Mouse (Mus musculus) hindbrain, embryonic 14.5 days (tissue): Measurements from ENCODE around the gene Rbbp5. TPM values are rescaled to one million over a fixed set of nuclear protein-coding genes. Genes with fewer than 3 reads are reported as not detected.

Source experiments
- ATAC-seq: fragments of 200-750 bp; cut with Nextera tagmentation; 2 replicates; pipeline ENCODE4 v1.8.0; 2017; ENCODE audit warnings: moderate number of reproducible peaks, mild to moderate bottlenecking, moderate TSS enrichment, moderate library complexity; ENCODE audit not compliant: low FRiP score
- DNase-seq: peaks from one replicate; pipeline ENCODE4 v3.0.0-alpha.2; 2015; ENCODE audit warnings: low spot score
- H3K27ac ChIP-seq: fragments of 300-500 bp; sonication (generic); 2 replicates; pipeline ENCODE4 v1.5.1; 2014; ENCODE audit warnings: mild to moderate bottlenecking, moderate library complexity
- H3K27me3 ChIP-seq: fragments of 300-500 bp; sonication (generic); 2 replicates; pipeline ENCODE4 v1.6.1; 2014; ENCODE audit warnings: mild to moderate bottlenecking, low read length, mixed read lengths; ENCODE audit not compliant: control insufficient read depth, insufficient read depth
- H3K36me3 ChIP-seq: fragments of 300-500 bp; sonication (generic); replicated peaks from 2 replicates; pipeline ENCODE4 v1.6.1; 2014; ENCODE audit not compliant: control insufficient read depth, insufficient read depth
- H3K4me1 ChIP-seq: fragments of 300-500 bp; sonication (generic); replicated peaks from 2 replicates; pipeline ENCODE4 v1.6.1; 2014; ENCODE audit warnings: antibody characterized with exemption, low read length, mixed read lengths; ENCODE audit not compliant: control insufficient read depth, insufficient read depth
- H3K4me2 ChIP-seq: fragments of 300-500 bp; sonication (generic); replicated peaks from 2 replicates; pipeline ENCODE4 v1.6.1; 2014; ENCODE audit warnings: mild to moderate bottlenecking, moderate library complexity
- H3K4me3 ChIP-seq: fragments of 300-500 bp; sonication (generic); replicated peaks from 2 replicates; pipeline ENCODE4 v1.5.1; 2014; ENCODE audit warnings: mild to moderate bottlenecking, low read length
- H3K9ac ChIP-seq: fragments of 300-500 bp; sonication (generic); 2 replicates; pipeline ENCODE4 v1.6.1; 2014
- H3K9me3 ChIP-seq: fragments of 300-500 bp; sonication (generic); 2 replicates; pipeline ENCODE4 v1.6.1; 2016; ENCODE audit warnings: low read length; ENCODE audit not compliant: control insufficient read depth
- WGBS: fragments of 180-500 bp; shearing (Covaris S2); extraction: QIAGEN DNeasy Blood & Tissue Kit; methylation state at CpG from one replicate; pipeline ENCODE4 v1.1.7; 2014; 5-methylcytosine and 5-hydroxymethylcytosine counted together
- polyA plus RNA-seq: library from polyadenylated mRNA; unstranded; fragments of >200 nt; fragmentation: Nextera tagmentation; extraction: Ambion mirVana; gene quantifications from 2 replicates; pipeline ENCODE4 v1.2.1, GENCODE M21; 2014

The Rbbp5 gene
- polyA plus RNA-seq, 1 experiment from 2014 or later: 40.9 TPM

GRCm38 (mm10) chr1:132479438-132479837 is 2.3 kb downstream of the Rbbp5 start:
- 87% methylated on average over 1 of the region's 1 CpGs for WGBS
- H3K36me3 ChIP-seq: no peaks in the 10 kb centered on the region; the same call in 1 of the 2 replicates
- no peak overlapping the region for H3K4me3 ChIP-seq
- no peaks in the 10 kb centered on the region for H3K27me3 ChIP-seq
- no peak for ATAC-seq
- no peak for DNase-seq
- no peak overlapping the region for H3K4me2 ChIP-seq
- peaks cover 21% of the 10 kb centered on the region for H3K4me1 ChIP-seq
- H3K9ac ChIP-seq: no peak overlapping the region
- H3K27ac ChIP-seq: no peak overlapping the region
- H3K9me3 ChIP-seq: no peaks in the 10 kb centered on the region

- peaks cover 11% of the 10 kb centered on the region for H3K4me1 ChIP-seq
- whole genome bisulfite sequencing: 100% methylated on average over 2 of the region's 2 CpGs
- no peaks in the 10 kb centered on the region for H3K9me3 ChIP-seq
- no peak overlapping the region for H3K4me2 ChIP-seq
- no peak overlapping the region for H3K27ac ChIP-seq
- H3K36me3 ChIP-seq: peaks cover 17% of the 10 kb centered on the region
- ATAC-seq: no peak
- no peaks in the 10 kb centered on the region for H3K27me3 ChIP-seq
- H3K9ac ChIP-seq: no peak overlapping the region
- H3K4me3 ChIP-seq: no peak overlapping the region
- no peak for DNase-seq
Observed at GRCm38 (mm10) chr1:132481619-132482018, 4.5 kb downstream of the Rbbp5 start.

GRCm38 (mm10) chr1:132483234-132483633 is 6.1 kb downstream of the Rbbp5 start:
- DNase-seq (no peak), ATAC-seq (no peak)
- Histone ChIP-seq H3K36me3 (peaks cover 31% of the 10 kb centered on the region), H3K27ac (no peak overlapping the region), H3K9ac (no peak overlapping the region), H3K9me3 (no peaks in the 10 kb centered on the region), H3K4me1 (peaks cover 6% of the 10 kb centered on the region), H3K27me3 (no peaks in the 10 kb centered on the region), H3K4me3 (no peak overlapping the region), H3K4me2 (no peak overlapping the region)
- 94% methylated on average over 3 of the region's 3 CpGs for WGBS

GRCm38 (mm10) chr1:132483759-132484158 is 6.6 kb downstream of the Rbbp5 start:
- H3K27ac ChIP-seq: no peak overlapping the region
- ATAC-seq (no peak), DNase-seq (no peak)
- peaks cover 34% of the 10 kb centered on the region for H3K36me3 ChIP-seq
- peaks cover 3% of the 10 kb centered on the region; the same call in 1 of the 2 replicates for H3K4me1 ChIP-seq
- no peaks in the 10 kb centered on the region for H3K9me3 ChIP-seq
- 88% methylated on average over 6 of the region's 6 CpGs for WGBS
- no peak overlapping the region for H3K4me2 ChIP-seq
- H3K27me3 ChIP-seq: no peaks in the 10 kb centered on the region
- H3K4me3 ChIP-seq: no peak overlapping the region
- H3K9ac ChIP-seq: no peak overlapping the region

GRCm38 (mm10) chr1:132500535-132500934 is 23.4 kb downstream of the Rbbp5 start:
- no peak for ATAC-seq
- no peak overlapping the region for H3K4me2 ChIP-seq
- H3K27me3 ChIP-seq: no peaks in the 10 kb centered on the region
- no peak overlapping the region for H3K27ac ChIP-seq
- peaks cover 92% of the 10 kb centered on the region for H3K36me3 ChIP-seq
- WGBS: 91% methylated on average over 2 of the region's 2 CpGs
- H3K4me3 ChIP-seq: no peak overlapping the region
- no peaks in the 10 kb centered on the region for H3K9me3 ChIP-seq
- DNase-seq: no peak
- no peak overlapping the region for H3K9ac ChIP-seq
- no peaks in the 10 kb centered on the region for H3K4me1 ChIP-seq

- Histone ChIP-seq H3K9ac (no peak overlapping the region), H3K27me3 (no peaks in the 10 kb centered on the region), H3K9me3 (no peaks in the 10 kb centered on the region), H3K36me3 (peaks cover 71% of the 10 kb centered on the region), H3K4me1 (no peaks in the 10 kb centered on the region), H3K4me2 (no peak overlapping the region), H3K4me3 (no peak overlapping the region), H3K27ac (0 out of 2 replicates have a peak overlapping the region, but pooled peaks have one; percentile 38)
- no peak for DNase-seq
- ATAC-seq: no peak
- 90% methylated on average over 5 of the region's 5 CpGs for WGBS
Observed at GRCm38 (mm10) chr1:132505155-132505554, 28.0 kb downstream of the Rbbp5 start.

- no peak within 1 kb of the TSS for H3K4me3 ChIP-seq
- H3K4me2 ChIP-seq: no peak within 1 kb of the TSS
- H3K27ac ChIP-seq: no peak within 1 kb of the TSS
- 87% methylated on average over 7 of the region's 7 CpGs for WGBS
- no peak within 1 kb of the TSS for H3K9ac ChIP-seq
- DNase-seq (no peak), ATAC-seq (no peak)
- no peaks in the 10 kb centered on the region for H3K9me3 ChIP-seq
- peaks cover 62% of the 10 kb centered on the region for H3K36me3 ChIP-seq
- H3K27me3 ChIP-seq: no peaks in the 10 kb centered on the region
- H3K4me1 ChIP-seq: no peaks in the 10 kb centered on the region; the same call in 1 of the 2 replicates
Observed at GRCm38 (mm10) chr1:132506058-132506457, 28.9 kb downstream of the Rbbp5 start, which contains the start of gene Tmem81. Gene Tmem81, plus strand, starts transcription at chr1:132506230.

- Histone ChIP-seq H3K9me3 (no peaks in the 10 kb centered on the region), H3K36me3 (peaks cover 57% of the 10 kb centered on the region), H3K4me3 (no peak overlapping the region), H3K4me1 (no peaks in the 10 kb centered on the region; the same call in 1 of the 2 replicates), H3K27ac (no peak overlapping the region), H3K9ac (no peak overlapping the region), H3K4me2 (no peak overlapping the region), H3K27me3 (no peaks in the 10 kb centered on the region)
- DNase-seq (no peak), ATAC-seq (no peak)
- 94% methylated on average over 7 of the region's 7 CpGs for WGBS
Observed at GRCm38 (mm10) chr1:132506656-132507055, 29.5 kb downstream of the Rbbp5 start.

GRCm38 (mm10) chr1:132509771-132510170 is 32.6 kb downstream of the Rbbp5 start:
- DNase-seq: no peak
- no peak for ATAC-seq
- WGBS: 84% methylated on average over 5 of the region's 5 CpGs
- Histone ChIP-seq H3K9ac (no peak overlapping the region), H3K9me3 (no peaks in the 10 kb centered on the region), H3K4me3 (no peak overlapping the region), H3K27ac (no peak overlapping the region), H3K4me1 (no peaks in the 10 kb centered on the region; the same call in 1 of the 2 replicates), H3K27me3 (no peaks in the 10 kb centered on the region), H3K36me3 (peaks cover 31% of the 10 kb centered on the region), H3K4me2 (no peak overlapping the region)

GRCm38 (mm10) chr1:132511521-132511920 is 34.4 kb downstream of the Rbbp5 start:
- Histone ChIP-seq H3K4me2 (no peak overlapping the region), H3K36me3 (peaks cover 37% of the 10 kb centered on the region), H3K9me3 (no peaks in the 10 kb centered on the region), H3K9ac (no peak overlapping the region), H3K4me1 (no peaks in the 10 kb centered on the region; the same call in 1 of the 2 replicates), H3K27me3 (no peaks in the 10 kb centered on the region), H3K4me3 (no peak overlapping the region), H3K27ac (peak overlapping the region; percentile 26; the same call in 1 of the 2 replicates)
- 42% methylated on average over 8 of the region's 8 CpGs for WGBS
- ATAC-seq: peak; percentile 48; the same call in 1 of the 2 replicates
- DNase-seq: no peak
